Mouse (Mus musculus) fibroblast of lung, adult 2 months (primary cell): ENCODE data around the gene Gm9922.

ENCODE experiments used
- DNase-seq: peaks from one replicate; pipeline ENCODE4 v3.0.0-alpha.2; 2011; ENCODE audit warnings: low read depth

The Gm9922 gene

DNA sequence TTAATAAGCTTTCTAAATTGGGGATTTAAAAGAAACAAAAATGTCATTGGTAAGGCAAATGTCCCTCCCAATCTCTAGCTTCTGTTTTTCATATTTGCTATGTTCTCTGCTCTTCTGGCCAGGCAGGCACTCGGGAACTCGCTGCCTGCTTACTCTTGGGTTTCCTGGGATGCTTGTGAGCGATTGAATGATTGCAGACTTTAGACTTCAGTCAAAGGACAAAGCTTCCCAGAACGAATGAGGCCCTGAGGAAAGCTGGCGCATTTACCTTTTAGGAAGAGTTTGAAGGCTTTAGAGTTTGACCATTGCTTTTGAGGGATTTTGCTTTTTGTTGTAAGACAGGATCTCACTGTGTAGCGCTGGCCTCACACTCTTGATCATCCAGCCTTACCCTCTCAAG is 41.9 kb downstream of the Gm9922 start:
- no peak for DNase-seq
